Mouse (Mus musculus): ENCODE measurements around the gene Mrps22. TPM values are rescaled to one million over a fixed set of nuclear protein-coding genes. Genes with fewer than 3 reads are reported as not detected.

Mrps22 gene
- polyA plus RNA-seq, 1 experiment: 14.1 TPM

- Histone ChIP-seq H3K4me1 (ENCODE audit: control insufficient read depth, insufficient read depth, low read length) (no peaks in the 10 kb centered on the region), H3K27ac (ENCODE audit: insufficient read depth, low read depth, low read length) (no peak overlapping the region), H3K4me3 (ENCODE audit: insufficient read depth, low read length) (no peak overlapping the region)
- TF ChIP-seq CTCF (IDR thresholded peaks at IDR 0.05; ENCODE audit: low read depth, low read length): no peak
These were observed 17.6 kb downstream of the Mrps22 start for GRCm38 (mm10) chr9:98583852-98584251.

- TF ChIP-seq CTCF (IDR thresholded peaks at IDR 0.05; ENCODE audit: low read depth, low read length): no peak
- no peak for TF ChIP-seq POLR2A (IDR thresholded peaks at IDR 0.05; ENCODE audit: borderline replicate concordance, low read depth, low read length)
- H3K4me1 ChIP-seq (ENCODE audit: control insufficient read depth, insufficient read depth, low read length): peaks cover 12% of the 10 kb centered on the region
- peak within 1 kb of the TSS; percentile 77 for H3K4me3 ChIP-seq (ENCODE audit: insufficient read depth, low read length)
- no peak within 1 kb of the TSS for H3K27ac ChIP-seq (ENCODE audit: insufficient read depth, low read depth, low read length)
These were observed 38.0 kb downstream of the Mrps22 start, which contains the start of gene Copb2 for GRCm38 (mm10) chr9:98563137-98564126. Gene Copb2 (plus strand): TSS chr9:98563721.

GRCm38 (mm10) chr9:98544042-98544441 is 57.4 kb downstream of the Mrps22 start:
- TF ChIP-seq POLR2A (IDR thresholded peaks at IDR 0.05; ENCODE audit: borderline replicate concordance, low read depth, low read length) (no peak), CTCF (IDR thresholded peaks at IDR 0.05; ENCODE audit: low read depth, low read length) (no peak)
- Histone ChIP-seq H3K27ac (ENCODE audit: insufficient read depth, low read depth, low read length) (no peak overlapping the region), H3K4me3 (ENCODE audit: insufficient read depth, low read length) (no peak overlapping the region), H3K4me1 (ENCODE audit: control insufficient read depth, insufficient read depth, low read length) (no peaks in the 10 kb centered on the region)

Other genes with a start within 250 kb of the Mrps22 start
- gene Rbp1, start 178.7 kb downstream of the Mrps22 start, polyA plus RNA-seq (2012; ENCODE audit: insufficient read depth, insufficient read length, missing spikeins): 0.31 and 0.35 TPM in 2 replicates
- not detected in 2 replicates for gene Rbp2, start 115.5 kb downstream of the Mrps22 start, polyA plus RNA-seq (2012; ENCODE audit: insufficient read depth, insufficient read length, missing spikeins)
- 85.7 and 93.6 TPM in 2 replicates for gene Copb2, start 37.9 kb downstream of the Mrps22 start, polyA plus RNA-seq (2012; ENCODE audit: insufficient read depth, insufficient read length, missing spikeins)
- not detected in 2 replicates for gene Prr23a1, start 240.8 kb upstream of the Mrps22 start, polyA plus RNA-seq (2012; ENCODE audit: insufficient read depth, insufficient read length, missing spikeins)

Data from bone marrow macrophage, adult 2 months (primary cell).